Mouse (Mus musculus): ENCODE measurements around the gene Rasal2. TPM values are rescaled to one million over a fixed set of nuclear protein-coding genes. Genes with fewer than 3 reads are reported as not detected.
A peak's percentile ranks its signal among the peaks of the same experiment; 100 is the strongest.

Rasal2 gene
- total RNA-seq, 2 experiments from 2014 or later, result 83.8 to 89.4 TPM

- DNase-seq (ENCODE audit: low spot score in 2 of 2), result no peak
- intact Hi-C loops (cut with DNase I), result no loop called here
Observed at GRCm38 (mm10) chr1:157110287-157110835, 302.0 kb downstream of the Rasal2 start.

DNA sequence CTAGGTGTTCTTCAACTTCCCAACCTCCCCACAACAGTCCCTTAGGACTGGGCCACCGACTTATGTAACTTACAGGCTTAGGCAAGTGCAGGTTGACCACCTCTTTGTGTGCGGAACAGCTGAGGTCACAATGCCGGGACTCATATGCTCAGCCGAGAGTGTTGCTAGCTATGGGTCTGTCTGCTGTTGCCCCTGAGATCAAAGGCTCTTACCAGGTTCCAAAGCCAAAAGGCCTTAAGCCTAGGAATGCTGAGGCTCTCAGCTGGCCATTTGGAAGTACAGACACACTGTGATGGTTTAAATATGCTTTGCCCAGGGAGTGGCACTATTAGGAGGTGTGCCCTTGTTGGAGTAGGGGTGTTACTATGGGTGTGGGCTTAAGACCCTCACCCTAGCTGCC lies 303.8 kb downstream of the Rasal2 start, which contains the start of gene Tex35:
Tex35 (minus strand) TSS at position 101 of the 400 bp plus-strand sequence.
- intact Hi-C loops (cut with DNase I), result no loop called here
- no peak for DNase-seq (ENCODE audit: low spot score in 2 of 2)

GRCm38 (mm10) chr1:157101122-157101865 lies 311.1 kb downstream of the Rasal2 start:
- intact Hi-C loops (cut with DNase I), result no loop called here
- DNase-seq (ENCODE audit: low spot score in 2 of 2), result no peak

DNA sequence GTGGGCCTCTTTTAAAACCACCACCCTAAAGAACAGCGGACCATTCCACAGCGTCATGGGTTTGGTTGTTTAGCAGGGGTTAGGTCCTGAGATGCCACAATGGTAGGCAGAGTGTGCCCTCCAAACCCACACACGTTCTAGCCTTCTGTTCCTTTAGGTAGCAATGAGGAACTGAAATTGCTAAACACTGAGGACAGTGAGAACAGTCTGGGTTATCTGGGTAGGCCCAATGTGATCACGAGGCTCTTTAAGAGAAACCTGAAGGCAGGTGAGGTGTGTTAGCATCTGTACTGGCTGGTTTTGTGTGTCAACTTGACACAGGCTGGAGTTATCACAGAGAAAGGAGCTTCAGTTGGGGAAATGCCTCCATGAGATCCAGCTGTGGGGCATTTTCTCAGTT lies 316.9 kb downstream of the Rasal2 start:
- no peak for DNase-seq (ENCODE audit: low spot score in 2 of 2)

DNA sequence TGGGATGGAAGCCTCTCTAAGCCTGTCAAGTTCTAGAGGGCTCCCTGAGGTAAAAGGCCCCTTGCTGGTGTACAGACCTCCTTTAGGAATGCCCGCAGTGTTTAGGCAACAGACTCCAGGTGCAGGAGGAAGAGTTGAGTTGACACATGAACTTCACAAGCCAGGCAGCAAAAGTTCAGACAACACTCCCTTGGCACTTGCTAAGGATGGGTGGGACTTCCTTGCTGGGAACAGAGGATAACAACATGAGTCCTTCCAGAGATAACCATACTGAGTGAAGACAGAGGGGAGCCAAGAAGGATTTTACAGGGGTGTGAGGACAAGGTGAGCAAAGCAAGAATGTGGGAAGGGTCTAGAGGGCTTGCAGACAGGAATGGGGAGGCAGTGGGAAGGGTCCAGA lies 319.8 kb downstream of the Rasal2 start:
- intact Hi-C loops (cut with DNase I), result no loop called here
- no peak for DNase-seq (ENCODE audit: low spot score in 2 of 2)

More for the DNA sequence above, 316.9 kb downstream of the Rasal2 start:
- intact Hi-C loops (cut with DNase I), result no loop called here

DNA sequence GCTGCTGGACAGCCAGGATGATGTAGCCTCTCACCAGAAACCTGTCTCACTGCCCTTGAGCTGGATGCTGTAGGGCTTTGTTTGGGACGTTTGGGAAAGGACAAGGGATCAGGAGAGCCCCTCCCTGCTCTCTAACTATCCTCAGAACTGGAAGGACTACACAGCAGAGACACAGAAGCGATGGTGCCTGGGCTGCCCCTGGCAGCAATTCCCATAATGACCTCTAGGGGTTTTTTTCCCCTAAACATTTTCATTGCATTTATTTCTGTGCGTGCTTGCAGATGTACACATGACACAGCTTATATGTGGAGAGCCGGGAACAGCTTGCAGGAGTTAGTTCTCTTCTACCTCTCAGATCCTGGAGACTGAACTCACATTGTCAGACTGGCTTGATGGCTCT lies 320.3 kb downstream of the Rasal2 start:
- no peak for DNase-seq (ENCODE audit: low spot score in 2 of 2)
- intact Hi-C loops (cut with DNase I), result no loop called here

DNA sequence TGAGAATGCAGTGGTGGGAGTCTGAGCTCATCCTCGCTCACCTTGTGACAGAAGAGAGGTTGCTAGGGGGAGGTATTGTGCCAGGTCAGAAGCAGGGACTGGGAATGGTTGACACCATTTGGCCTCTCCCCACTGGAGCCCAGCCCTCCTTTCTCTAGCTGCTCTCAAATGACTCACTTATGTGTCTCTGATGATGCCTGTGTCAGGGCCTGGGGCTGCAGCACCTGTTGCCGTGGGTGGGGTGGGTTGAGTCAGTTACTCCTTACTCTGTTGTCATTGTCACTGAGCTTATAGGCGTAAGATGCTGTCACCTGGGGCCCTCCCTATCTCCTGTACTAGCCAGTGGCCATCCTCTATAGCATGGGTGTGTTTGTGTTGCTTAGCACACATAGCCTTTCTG lies 321.6 kb downstream of the Rasal2 start:
- DNase-seq (ENCODE audit: low spot score in 2 of 2), result no peak
- intact Hi-C loops (cut with DNase I), result no loop called here

GRCm38 (mm10) chr1:157086097-157086994 lies 326.0 kb downstream of the Rasal2 start:
- DNase-seq (ENCODE audit: low spot score in 2 of 2), result peak; percentile 52 to 60

More at GRCm38 (mm10) chr1:157086097-157086994, 326.0 kb downstream of the Rasal2 start:
- intact Hi-C loops (cut with DNase I), result loop anchor here (10.0 kb wide), 1 partner anchor 368 kb away; the partner anchor contains the start of gene Cryzl2

Other genes with a start within 250 kb of the Rasal2 start
- gene Cryzl2, start 46.0 kb upstream of the Rasal2 start, total RNA-seq (2021), result 1 to 10 TPM; 3.5 to 4.0 TPM
- 1 to 10 TPM; 1.2 to 1.4 TPM for gene Sec16b, start 94.1 kb upstream of the Rasal2 start, total RNA-seq (2021)

Measured in left cerebral cortex, postnatal 25 days (tissue).